Mouse (Mus musculus) heart, adult 11 months (tissue): Measurements from ENCODE around the gene Scfd2.

Experiments used
- DNase-seq: peaks from one replicate; pipeline ENCODE4 v3.0.0; 2022

Gene Scfd2

GRCm38 (mm10) chr5:74531630-74532280 lies at the start of gene Scfd2:
TSS of gene Scfd2 (minus strand) at chr5:74531759.
- peak; percentile 100 for DNase-seq

- no peak for DNase-seq
Measured at GRCm38 (mm10) chr5:74571767-74572166, 40.2 kb upstream of the Scfd2 start.

- DNase-seq = no peak
Measured at GRCm38 (mm10) chr5:74561151-74561550, 29.6 kb upstream of the Scfd2 start.

- DNase-seq = no peak
Measured at GRCm38 (mm10) chr5:74549566-74549965, 18.0 kb upstream of the Scfd2 start.

- DNase-seq = no peak
Measured at GRCm38 (mm10) chr5:74545606-74546005, 14.0 kb upstream of the Scfd2 start.

DNA sequence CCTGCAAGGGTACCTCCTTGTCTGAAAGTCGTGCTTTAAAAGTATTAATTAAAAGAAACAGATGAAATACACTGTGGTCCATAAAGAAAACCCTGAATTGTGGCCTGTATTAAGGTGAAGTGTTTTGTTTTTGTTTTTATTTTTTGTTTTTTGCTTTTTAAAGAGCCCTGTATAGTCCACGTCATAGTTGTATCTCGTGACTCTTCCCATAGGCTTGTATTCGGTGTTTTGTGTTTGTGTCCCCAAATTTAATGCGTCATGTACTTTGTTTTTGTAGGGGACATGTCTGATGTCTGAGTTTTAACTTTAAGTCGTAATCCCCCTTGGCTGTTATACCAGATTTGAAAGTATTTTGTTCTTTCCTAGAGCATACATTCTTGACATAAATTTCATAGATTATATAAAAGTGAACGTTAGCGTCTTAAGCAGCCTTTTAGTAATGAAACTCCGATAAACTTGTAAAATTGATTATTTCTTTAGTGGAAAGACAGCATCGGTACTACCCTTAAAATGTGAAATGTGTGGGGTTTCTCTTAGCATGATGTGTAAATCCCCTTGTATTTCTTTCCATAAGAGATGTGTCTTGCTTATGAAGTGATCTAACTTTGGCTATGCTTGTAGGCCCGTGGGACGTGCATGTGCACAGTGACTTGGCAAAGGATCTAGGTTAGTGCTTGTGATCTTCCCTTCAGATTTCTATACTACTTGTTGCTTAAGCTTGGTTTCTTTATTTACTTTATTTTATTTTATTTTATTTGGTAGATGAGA lies 4.8 kb upstream of the Scfd2 start:
- no peak for DNase-seq

DNA sequence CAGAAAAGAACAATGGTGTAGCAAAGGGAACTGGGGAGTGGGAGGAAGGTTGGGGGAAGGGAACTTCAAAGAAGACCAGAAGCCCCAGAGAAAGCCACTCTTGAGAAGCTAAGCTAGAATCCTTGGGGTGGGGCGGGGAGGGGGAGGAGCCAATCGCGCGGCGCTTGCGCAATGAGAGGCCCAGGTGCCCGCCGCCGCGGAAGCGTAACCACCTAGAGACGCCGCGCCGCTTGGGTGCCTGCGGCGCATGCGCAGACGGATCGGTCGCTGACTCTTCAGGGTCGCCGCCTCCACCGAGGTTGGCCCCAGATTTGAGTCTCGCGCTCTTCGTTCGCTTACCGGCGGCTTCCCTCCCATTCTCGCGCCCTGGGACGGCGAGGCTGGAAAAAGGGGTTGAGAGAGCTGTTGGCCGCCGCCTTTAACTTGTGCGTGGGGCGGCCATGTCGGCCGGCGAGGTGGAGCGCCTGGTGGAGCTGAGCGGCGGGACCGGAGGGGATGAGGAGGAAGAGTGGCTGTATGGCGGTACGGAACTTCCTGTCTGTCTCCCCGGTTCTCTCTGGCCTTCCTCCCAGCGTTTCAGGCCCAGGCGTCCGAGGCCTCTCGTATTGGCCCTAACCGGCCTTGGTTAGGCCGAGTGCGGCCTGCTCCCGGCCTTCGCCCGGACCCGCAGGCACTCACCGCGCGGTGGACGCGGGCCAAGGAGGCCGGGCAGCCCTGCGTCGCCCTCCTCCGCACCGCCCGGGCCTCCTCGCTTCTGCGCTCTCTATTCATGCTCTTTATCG lies 3.9 kb upstream of the Scfd2 start, which contains the start of gene Fip1l1:
TSS of gene Fip1l1 (plus strand) at position 210 of the 782 bp plus-strand sequence.
- peak; percentile 99 for DNase-seq

DNA sequence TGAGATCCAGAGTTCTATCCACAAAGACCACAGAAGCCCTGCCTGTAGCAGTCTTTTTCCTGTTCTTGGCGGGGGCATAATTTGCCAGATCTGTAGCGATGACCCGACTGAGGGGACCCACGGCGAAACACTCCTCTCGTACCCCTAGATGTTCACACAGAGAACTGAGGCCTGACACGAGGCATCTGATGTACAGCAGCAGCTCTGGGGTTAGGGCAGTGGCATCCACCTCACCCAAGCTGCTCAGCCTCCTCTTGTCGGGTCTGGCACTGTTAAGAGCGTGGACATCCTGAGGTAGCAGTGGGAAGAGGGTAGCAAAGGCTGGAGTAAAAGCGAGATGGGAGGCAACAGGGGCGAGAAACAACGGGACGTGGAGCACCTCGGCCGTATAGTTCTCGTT lies 774 bp downstream of the Scfd2 start:
- peak; percentile 89 for DNase-seq

- DNase-seq = no peak
Measured at GRCm38 (mm10) chr5:74527025-74527424, 4.5 kb downstream of the Scfd2 start.

GRCm38 (mm10) chr5:74511686-74512085 lies 19.9 kb downstream of the Scfd2 start:
- peak; percentile 14 for DNase-seq

DNA sequence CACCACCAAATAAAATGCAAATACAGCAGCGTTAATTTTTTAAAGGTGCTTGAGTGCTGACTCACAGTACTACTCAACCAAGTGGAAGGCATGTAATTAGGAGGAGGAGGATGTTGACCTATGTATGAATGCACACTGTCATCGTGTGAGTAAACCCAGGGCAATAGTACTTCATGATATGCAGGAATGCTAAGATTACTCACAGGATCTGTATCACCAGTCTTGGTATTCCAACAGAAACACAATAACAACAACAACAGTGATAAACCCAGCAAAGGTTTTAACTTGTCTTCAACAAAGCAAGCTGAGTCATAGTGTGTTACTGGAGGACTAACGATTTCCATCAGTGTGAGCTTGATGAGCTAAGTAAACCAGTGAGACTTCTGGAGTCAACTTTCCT lies 38.9 kb downstream of the Scfd2 start:
- DNase-seq = no peak

DNA sequence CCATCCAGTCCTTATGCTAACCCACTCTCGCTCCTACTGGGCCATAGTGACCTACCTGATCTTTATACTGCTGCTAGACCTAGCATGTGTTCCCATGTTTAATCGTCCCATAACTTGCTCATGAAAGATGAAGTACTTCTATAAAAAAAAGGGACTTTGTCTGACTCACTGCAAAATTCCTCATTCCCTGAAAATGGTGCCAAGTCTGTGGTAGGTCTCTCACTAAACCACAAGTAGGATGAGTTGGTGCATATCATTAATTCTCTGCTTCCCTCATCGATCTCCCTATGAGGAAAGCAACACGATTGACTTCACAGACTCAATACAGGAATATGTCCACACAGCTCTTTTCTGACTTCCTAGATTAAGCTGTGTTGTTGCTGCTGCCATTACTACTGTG lies 46.9 kb downstream of the Scfd2 start:
- no peak for DNase-seq

GRCm38 (mm10) chr5:74482633-74483032 lies 48.9 kb downstream of the Scfd2 start:
- DNase-seq = no peak

- no peak for DNase-seq
Measured at GRCm38 (mm10) chr5:74482034-74482433, 49.5 kb downstream of the Scfd2 start.

DNA sequence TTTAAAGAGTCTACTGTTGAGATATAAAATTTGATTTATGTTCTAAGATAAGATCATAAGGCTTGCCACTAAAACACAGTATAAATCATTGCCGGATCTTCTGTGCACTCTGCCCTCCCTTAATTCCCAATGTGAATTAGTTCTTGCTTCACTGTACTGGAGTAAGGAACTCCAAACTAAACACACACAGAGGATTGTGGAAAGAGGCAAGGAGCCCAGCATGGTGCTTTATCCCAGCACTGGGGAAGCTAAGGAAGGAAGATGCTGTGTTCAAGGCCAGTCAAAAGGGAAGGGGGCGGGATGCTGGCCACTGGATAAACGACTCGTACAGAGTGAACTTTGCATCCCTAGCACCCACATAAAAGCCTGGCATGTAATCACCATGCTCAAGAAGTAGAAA lies 51.1 kb downstream of the Scfd2 start:
- peak; percentile 83 for DNase-seq

- DNase-seq = no peak
Measured at GRCm38 (mm10) chr5:74479947-74480346, 51.6 kb downstream of the Scfd2 start.

- DNase-seq = no peak
Measured at GRCm38 (mm10) chr5:74479157-74479556, 52.4 kb downstream of the Scfd2 start.

DNA sequence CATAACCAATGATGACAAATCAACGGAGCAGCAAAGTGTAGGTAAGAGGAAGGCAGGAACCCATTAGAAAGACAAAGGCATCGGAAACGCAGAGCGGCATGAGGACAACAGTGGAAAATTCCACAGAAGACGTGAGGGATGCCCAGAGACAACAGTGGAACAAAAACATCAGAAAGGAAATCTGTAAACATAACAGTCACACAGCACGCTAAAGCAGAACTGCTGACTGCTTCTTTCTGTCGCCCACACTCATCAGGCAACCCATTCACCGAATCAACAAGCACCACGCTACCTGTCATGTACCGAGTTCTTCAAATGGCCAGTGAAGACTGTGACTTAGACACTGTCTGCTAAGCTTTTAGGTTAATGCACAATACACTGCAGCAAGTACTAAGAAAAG lies 55.0 kb downstream of the Scfd2 start:
- no peak for DNase-seq

DNA sequence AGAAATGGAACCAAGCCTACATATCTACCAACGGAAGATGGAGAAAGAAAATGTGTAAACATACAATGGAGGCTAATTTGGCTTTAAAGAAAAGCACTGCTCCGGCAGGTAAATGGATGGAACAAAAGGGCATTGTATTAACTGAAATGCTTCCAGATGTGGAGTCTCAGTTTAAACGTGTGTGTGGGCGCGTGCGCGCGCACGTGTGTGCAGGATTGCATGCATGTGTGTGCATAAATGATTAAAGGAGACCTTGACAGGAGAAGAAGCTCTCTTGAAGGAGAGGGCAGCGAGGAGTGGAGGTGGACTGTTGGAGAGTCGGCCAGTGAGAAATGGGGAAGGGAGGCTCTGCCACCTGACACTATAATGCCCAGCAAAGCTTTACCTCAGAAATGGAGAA lies 58.4 kb downstream of the Scfd2 start:
- DNase-seq = no peak

DNA sequence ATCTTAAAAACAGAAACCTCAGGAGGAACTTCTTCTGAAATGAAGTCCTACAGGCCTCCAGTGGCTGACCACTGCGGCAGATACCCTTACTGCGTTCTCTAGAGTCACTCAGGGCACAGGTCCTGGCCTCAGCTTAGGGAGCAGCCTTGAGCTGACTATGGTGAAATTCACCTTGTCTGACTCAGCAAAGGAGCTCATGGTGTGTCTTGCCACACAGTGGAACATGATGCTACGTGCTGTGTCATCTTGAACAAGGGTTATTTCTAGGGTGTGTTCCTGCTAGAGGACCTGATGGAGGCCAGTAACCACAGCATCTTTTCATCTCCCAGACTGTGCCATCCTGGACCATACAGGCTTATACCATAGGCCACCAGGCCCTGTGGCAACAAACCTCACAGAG lies 60.7 kb downstream of the Scfd2 start:
- DNase-seq = no peak

DNA sequence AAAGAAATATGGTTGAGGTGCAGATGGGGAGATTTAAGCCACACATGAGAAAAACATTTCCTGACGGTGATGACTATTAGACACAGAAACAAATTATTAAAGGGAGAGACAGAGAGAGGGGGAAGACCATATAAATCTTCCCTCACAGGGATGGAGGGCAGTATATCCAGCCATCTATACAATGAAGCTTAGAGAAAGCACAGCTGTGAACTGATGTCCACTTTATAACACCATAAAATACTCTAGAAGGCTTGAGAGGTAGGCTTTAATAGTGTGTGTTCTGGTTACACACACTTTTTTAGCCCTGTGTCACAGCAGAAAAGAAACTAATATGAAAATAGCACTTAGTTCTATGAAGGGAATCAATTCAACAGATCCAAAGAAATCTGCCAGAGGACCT lies 61.9 kb downstream of the Scfd2 start:
- DNase-seq = no peak

DNA sequence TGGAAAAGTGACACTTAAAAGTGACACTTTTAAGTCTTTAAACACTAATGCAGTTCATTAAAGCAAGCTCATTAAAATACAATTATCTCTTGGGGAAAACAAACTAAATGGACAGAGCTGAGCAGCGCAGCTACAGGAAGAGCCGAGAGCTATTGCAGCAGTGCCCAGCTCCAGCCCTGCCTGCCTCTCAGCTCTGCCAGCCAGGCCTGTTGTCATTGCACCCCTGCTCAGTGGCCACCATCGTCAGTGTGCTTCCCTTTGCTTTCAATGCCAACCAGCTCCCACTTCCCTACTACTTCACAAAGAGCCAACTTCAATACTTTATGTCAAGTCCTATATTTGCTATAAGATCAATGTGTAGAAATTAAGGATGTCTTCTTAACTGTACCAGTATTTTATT lies 63.8 kb downstream of the Scfd2 start:
- DNase-seq = peak; percentile 58

DNA sequence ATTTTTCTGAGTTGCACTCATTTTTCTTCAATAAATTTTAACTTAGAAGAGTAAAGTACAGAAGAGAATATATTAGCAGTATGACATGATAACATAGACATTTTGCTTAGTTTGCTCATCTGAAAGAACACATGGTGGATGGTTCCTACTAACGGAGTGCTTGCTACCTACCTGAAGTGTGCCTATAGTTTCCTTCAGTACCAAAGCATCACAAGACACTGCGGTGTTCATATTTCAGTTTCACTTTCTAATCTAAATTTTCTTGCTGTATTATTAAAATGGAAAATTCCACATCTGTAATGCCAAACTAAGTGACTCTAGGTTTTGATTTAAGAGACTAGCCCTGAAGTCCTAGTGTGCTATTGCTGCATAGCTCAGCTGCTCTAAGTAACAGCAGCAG lies 74.8 kb downstream of the Scfd2 start:
- no peak for DNase-seq
